Mouse (Mus musculus): ENCODE results near the gene Zic4.

The Zic4 gene

GRCm38 (mm10) chr9:91379781-91380457, 17.7 kb downstream of the Zic4 start:
- DNase-seq (ENCODE audit: low spot score in 2 of 2), result no peak

- no peak for DNase-seq (ENCODE audit: low spot score in 2 of 2)
Measured at GRCm38 (mm10) chr9:91380458-91380914, 18.3 kb downstream of the Zic4 start.

GRCm38 (mm10) chr9:91381284-91382110, 19.3 kb downstream of the Zic4 start:
- DNase-seq (ENCODE audit: low spot score in 2 of 2), result no peak

GRCm38 (mm10) chr9:91382111-91382379, 19.8 kb downstream of the Zic4 start:
- DNase-seq (ENCODE audit: low spot score in 2 of 2), result no peak

- DNase-seq (ENCODE audit: low spot score in 2 of 2), result no peak
Measured at GRCm38 (mm10) chr9:91382471-91383255, 20.4 kb downstream of the Zic4 start.

GRCm38 (mm10) chr9:91383441-91384135, 21.4 kb downstream of the Zic4 start:
- DNase-seq (ENCODE audit: low spot score in 2 of 2), result no peak

GRCm38 (mm10) chr9:91384136-91384500, 21.9 kb downstream of the Zic4 start:
- no peak for DNase-seq (ENCODE audit: low spot score in 2 of 2)

GRCm38 (mm10) chr9:91384693-91385560, 22.7 kb downstream of the Zic4 start:
- no peak for DNase-seq (ENCODE audit: low spot score in 2 of 2)

- DNase-seq (ENCODE audit: low spot score in 2 of 2), result no peak
Measured at GRCm38 (mm10) chr9:91385561-91386430, 23.6 kb downstream of the Zic4 start.

- DNase-seq (ENCODE audit: low spot score in 2 of 2), result no peak
Measured at GRCm38 (mm10) chr9:91386502-91386890, 24.3 kb downstream of the Zic4 start.

- DNase-seq (ENCODE audit: low spot score in 2 of 2), result no peak
Measured at GRCm38 (mm10) chr9:91386891-91387739, 24.9 kb downstream of the Zic4 start.

- DNase-seq (ENCODE audit: low spot score in 2 of 2), result no peak
Measured at GRCm38 (mm10) chr9:91387740-91388080, 25.5 kb downstream of the Zic4 start.

GRCm38 (mm10) chr9:91388173-91388572, 26.0 kb downstream of the Zic4 start:
- no peak for DNase-seq (ENCODE audit: low spot score in 2 of 2)

GRCm38 (mm10) chr9:91393376-91394068, 31.3 kb downstream of the Zic4 start:
- DNase-seq (ENCODE audit: low spot score in 2 of 2), result no peak

GRCm38 (mm10) chr9:91394211-91394646, 32.0 kb downstream of the Zic4 start:
- DNase-seq (ENCODE audit: low spot score in 2 of 2), result no peak

GRCm38 (mm10) chr9:91395066-91395772, 33.0 kb downstream of the Zic4 start:
- no peak for DNase-seq (ENCODE audit: low spot score in 2 of 2)

GRCm38 (mm10) chr9:91399976-91400375, 37.8 kb downstream of the Zic4 start:
- no peak for DNase-seq (ENCODE audit: low spot score in 2 of 2)

Measured in frontal cortex, postnatal 10 days (tissue).